Mouse (Mus musculus): ENCODE measurements around the gene Stip1. TPM values are rescaled to one million over a fixed set of nuclear protein-coding genes. Genes with fewer than 3 reads are reported as not detected.

Gene Stip1
- polyA plus RNA-seq, 1 experiment = 31.4 TPM

DNA sequence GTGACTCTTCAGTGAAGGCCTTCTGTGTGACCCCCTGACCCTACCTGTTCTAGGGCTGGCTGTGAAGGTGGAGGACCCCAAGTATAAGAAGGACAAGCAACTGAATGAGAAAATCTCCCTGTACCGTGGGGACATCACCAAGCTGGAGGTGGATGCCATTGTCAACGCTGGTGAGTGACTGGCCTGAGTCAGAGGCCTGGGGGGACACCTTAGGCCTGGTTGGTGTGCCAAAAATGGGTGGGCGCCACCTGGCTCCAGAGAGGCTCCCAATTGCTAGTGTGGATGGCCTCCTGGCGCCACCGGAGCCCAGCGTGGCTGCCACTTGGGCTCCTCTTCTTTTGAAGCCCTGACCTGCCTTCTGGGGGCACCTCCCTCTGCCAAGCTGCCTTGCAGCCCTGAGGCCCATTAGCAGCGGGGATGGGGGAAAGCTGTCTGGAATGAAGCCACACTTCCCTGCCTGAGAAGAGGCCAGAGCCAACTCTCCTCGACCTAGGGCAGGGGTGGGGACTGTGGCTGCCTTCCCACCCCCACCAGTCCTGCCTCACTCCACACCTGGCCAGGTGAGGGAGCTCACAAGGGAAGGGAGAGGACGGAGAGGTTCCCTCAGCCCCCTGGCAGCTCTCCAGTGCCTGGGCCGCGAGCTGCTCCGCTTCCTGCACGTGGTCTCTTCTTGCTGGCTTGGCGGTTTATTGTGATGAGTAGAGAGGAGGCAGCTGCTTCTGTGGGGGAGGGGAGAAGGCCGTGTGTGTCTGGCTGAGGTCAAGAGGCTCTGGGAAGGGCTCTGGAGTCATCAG lies 26.5 kb upstream of the Stip1 start:
- 38% methylated on average over 15 of the region's 15 CpGs for WGBS
- Histone ChIP-seq H3K4me3 (replicated peaks; ENCODE audit: extremely low read depth, low read depth, low read length) (no peak overlapping the region), H3K4me1 (ENCODE audit: control insufficient read depth, insufficient read depth, low read length) (no peaks in the 10 kb centered on the region)
- no peak for DNase-seq
- TF ChIP-seq CTCF (IDR thresholded peaks at IDR 0.05; ENCODE audit: insufficient read depth, low read length) (no peak), POLR2A (IDR thresholded peaks at IDR 0.05; ENCODE audit: borderline replicate concordance, extremely low read depth, low read depth, low read length) (no peak)

- WGBS = 6% methylated on average over 3 of the region's 3 CpGs
- peak; percentile 77 for DNase-seq
- Histone ChIP-seq H3K4me1 (ENCODE audit: control insufficient read depth, insufficient read depth, low read length) (no peaks in the 10 kb centered on the region), H3K4me3 (replicated peaks; ENCODE audit: extremely low read depth, low read depth, low read length) (no peak overlapping the region)
- TF ChIP-seq CTCF (IDR thresholded peaks at IDR 0.05; ENCODE audit: insufficient read depth, low read length) (peak; percentile 99), POLR2A (IDR thresholded peaks at IDR 0.05; ENCODE audit: borderline replicate concordance, extremely low read depth, low read depth, low read length) (no peak)
Measured at GRCm38 (mm10) chr19:7064571-7064970, 24.8 kb upstream of the Stip1 start.

- no peak overlapping the region for H3K4me3 ChIP-seq (replicated peaks; ENCODE audit: extremely low read depth, low read depth, low read length)
- DNase-seq = no peak
- H3K4me1 ChIP-seq (ENCODE audit: control insufficient read depth, insufficient read depth, low read length) = 0 out of 2 replicates have a peak, but pooled peaks cover 1% of the 10 kb centered on the region
- TF ChIP-seq POLR2A (IDR thresholded peaks at IDR 0.05; ENCODE audit: borderline replicate concordance, extremely low read depth, low read depth, low read length) (no peak), CTCF (IDR thresholded peaks at IDR 0.05; ENCODE audit: insufficient read depth, low read length) (no peak)
- 82% methylated on average over 8 of the region's 8 CpGs for WGBS
Measured at GRCm38 (mm10) chr19:7062916-7063315, 23.1 kb upstream of the Stip1 start.

GRCm38 (mm10) chr19:7062110-7062509 lies 22.3 kb upstream of the Stip1 start:
- TF ChIP-seq CTCF (IDR thresholded peaks at IDR 0.05; ENCODE audit: insufficient read depth, low read length) = no peak
- no peak for TF ChIP-seq POLR2A (IDR thresholded peaks at IDR 0.05; ENCODE audit: borderline replicate concordance, extremely low read depth, low read depth, low read length)
- no peak for DNase-seq
- Histone ChIP-seq H3K4me1 (ENCODE audit: control insufficient read depth, insufficient read depth, low read length) (peaks cover 7% of the 10 kb centered on the region), H3K4me3 (replicated peaks; ENCODE audit: extremely low read depth, low read depth, low read length) (no peak overlapping the region)
- WGBS = 88% methylated on average over 5 of the region's 5 CpGs

- H3K4me1 ChIP-seq (ENCODE audit: control insufficient read depth, insufficient read depth, low read length) = peaks cover 12% of the 10 kb centered on the region
- no peak for DNase-seq
- 72% methylated on average over 6 of the region's 6 CpGs for WGBS
- TF ChIP-seq CTCF (IDR thresholded peaks at IDR 0.05; ENCODE audit: insufficient read depth, low read length) (no peak), POLR2A (IDR thresholded peaks at IDR 0.05; ENCODE audit: borderline replicate concordance, extremely low read depth, low read depth, low read length) (no peak)
- no peak overlapping the region for H3K4me3 ChIP-seq (replicated peaks; ENCODE audit: extremely low read depth, low read depth, low read length)
Measured at GRCm38 (mm10) chr19:7058541-7058940, 18.8 kb upstream of the Stip1 start.

DNA sequence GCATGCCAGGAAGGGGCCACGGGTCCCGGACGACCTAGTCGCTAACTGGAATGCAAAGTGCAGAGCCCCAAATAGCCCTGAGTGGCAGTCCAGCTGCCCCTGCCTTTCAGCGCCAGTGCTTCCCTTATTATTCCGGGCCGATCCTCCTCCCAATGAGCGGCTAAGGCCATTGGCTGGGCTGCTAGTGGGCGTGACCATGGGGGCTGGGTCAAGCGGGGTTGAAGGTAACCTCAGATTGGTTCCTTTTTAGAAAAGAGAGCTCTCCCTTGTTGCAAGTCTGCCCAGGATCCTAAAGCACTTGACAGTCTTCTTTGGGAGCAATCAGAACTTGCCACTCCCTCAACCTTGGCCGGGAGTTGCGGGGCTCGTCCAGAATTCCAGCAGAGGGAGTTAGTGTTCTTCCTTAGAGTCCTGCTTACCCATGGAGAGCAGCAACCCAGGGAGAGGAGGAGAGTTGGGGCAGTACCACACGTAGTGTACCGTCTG lies 18.0 kb upstream of the Stip1 start:
- WGBS = under 1% methylated on average over 15 of the region's 15 CpGs
- peak; percentile 85 for DNase-seq
- Histone ChIP-seq H3K4me3 (replicated peaks; ENCODE audit: extremely low read depth, low read depth, low read length) (peak overlapping the region; percentile 45), H3K4me1 (ENCODE audit: control insufficient read depth, insufficient read depth, low read length) (peaks cover 12% of the 10 kb centered on the region)
- TF ChIP-seq CTCF (IDR thresholded peaks at IDR 0.05; ENCODE audit: insufficient read depth, low read length) = peak; percentile 30; the same call in 1 of the 2 replicates
- peak; percentile 87; the same call in 1 of the 2 replicates for TF ChIP-seq POLR2A (IDR thresholded peaks at IDR 0.05; ENCODE audit: borderline replicate concordance, extremely low read depth, low read depth, low read length)

DNA sequence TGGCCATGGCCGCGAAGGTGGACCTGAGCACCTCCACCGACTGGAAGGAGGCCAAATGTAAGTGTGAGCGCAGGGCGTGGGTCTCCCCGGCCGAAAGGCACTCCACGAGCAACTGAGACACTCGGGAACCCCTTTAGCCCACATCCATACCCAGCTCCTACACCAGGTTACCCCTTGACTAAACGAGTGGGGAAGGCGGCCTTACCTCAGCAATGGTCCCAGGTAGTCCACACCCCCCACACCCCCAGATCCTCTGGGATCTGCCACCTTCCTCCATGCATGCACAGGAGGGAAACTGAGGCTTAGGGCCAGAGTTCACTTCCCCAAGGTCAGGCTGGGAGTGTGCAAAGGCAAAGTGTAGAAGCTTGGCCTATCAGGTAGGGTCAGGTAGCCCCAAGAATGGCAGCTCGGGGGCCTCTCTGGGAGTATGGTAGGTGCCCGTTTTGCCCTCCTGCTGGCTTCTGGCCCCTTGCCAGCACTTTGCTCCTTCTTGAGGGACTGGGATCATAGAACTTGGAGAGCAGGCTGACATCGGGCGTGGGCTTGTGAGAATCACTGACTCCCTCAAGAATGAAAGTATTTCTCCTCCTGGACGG lies 17.5 kb upstream of the Stip1 start:
- TF ChIP-seq CTCF (IDR thresholded peaks at IDR 0.05; ENCODE audit: insufficient read depth, low read length) = no peak
- TF ChIP-seq POLR2A (IDR thresholded peaks at IDR 0.05; ENCODE audit: borderline replicate concordance, extremely low read depth, low read depth, low read length) = no peak
- Histone ChIP-seq H3K4me1 (ENCODE audit: control insufficient read depth, insufficient read depth, low read length) (peaks cover 12% of the 10 kb centered on the region), H3K4me3 (replicated peaks; ENCODE audit: extremely low read depth, low read depth, low read length) (peak overlapping the region; percentile 45)
- DNase-seq = no peak
- under 1% methylated on average over 16 of the region's 16 CpGs for WGBS

DNA sequence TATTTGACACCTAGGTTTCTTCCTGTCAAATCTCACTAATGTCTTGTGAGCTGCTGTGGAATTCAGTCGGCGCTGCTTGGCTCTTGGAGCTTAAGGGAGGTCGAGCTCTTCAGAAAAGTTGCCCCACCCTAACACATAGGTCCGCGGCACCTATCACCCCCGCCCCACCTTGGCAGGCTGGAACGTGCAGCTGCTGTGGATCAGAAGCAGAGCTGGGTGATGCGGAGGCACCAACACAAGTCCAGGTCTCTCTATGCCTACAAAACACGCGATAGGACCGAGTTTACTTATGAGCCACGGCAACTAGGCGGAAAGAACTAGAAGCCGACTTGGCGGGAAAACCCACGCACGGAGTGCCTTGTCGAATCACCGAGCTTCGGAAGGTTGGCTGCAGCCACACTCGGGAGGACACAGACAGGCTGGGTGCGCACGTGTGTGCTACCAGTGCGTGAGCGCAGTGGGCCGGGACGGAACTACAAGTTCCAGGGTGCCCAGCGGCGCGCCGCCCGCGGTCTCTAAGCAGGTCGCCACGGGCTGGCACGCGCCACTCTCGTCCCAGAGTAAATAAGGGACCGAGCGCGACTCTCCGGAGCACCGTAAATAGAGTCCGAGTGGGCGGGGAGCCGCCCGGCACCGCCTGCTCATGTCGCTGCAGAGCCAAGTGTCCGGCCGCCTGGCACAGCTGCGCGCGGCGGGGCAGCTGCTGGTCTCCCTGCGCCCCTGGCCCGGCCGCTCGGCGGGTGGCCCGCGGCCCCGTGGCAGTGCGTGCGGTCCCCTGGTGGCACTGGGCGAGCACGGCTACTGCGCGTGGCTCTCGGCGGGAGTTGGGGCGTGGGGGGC lies 16.7 kb upstream of the Stip1 start, which contains the start of gene Macrod1:
Gene Macrod1 (plus strand): TSS at position 563 of the 840 bp plus-strand sequence.
- TF ChIP-seq POLR2A (IDR thresholded peaks at IDR 0.05; ENCODE audit: borderline replicate concordance, extremely low read depth, low read depth, low read length) (no peak), CTCF (IDR thresholded peaks at IDR 0.05; ENCODE audit: insufficient read depth, low read length) (no peak)
- under 1% methylated on average over 72 of the region's 72 CpGs for WGBS
- Histone ChIP-seq H3K4me1 (ENCODE audit: control insufficient read depth, insufficient read depth, low read length) (peaks cover 12% of the 10 kb centered on the region), H3K4me3 (replicated peaks; ENCODE audit: extremely low read depth, low read depth, low read length) (peak within 1 kb of the TSS; percentile 45)
- peak; percentile 82 for DNase-seq

GRCm38 (mm10) chr19:7055173-7055572 lies 15.4 kb upstream of the Stip1 start:
- H3K4me3 ChIP-seq (replicated peaks; ENCODE audit: extremely low read depth, low read depth, low read length) = no peak overlapping the region
- H3K4me1 ChIP-seq (ENCODE audit: control insufficient read depth, insufficient read depth, low read length) = peaks cover 12% of the 10 kb centered on the region
- DNase-seq = no peak
- TF ChIP-seq CTCF (IDR thresholded peaks at IDR 0.05; ENCODE audit: insufficient read depth, low read length) (no peak), POLR2A (IDR thresholded peaks at IDR 0.05; ENCODE audit: borderline replicate concordance, extremely low read depth, low read depth, low read length) (no peak)
- 42% methylated on average over 3 of the region's 3 CpGs for WGBS
